Mouse (Mus musculus): ENCODE results near the gene Spdef.

Spdef gene

DNA sequence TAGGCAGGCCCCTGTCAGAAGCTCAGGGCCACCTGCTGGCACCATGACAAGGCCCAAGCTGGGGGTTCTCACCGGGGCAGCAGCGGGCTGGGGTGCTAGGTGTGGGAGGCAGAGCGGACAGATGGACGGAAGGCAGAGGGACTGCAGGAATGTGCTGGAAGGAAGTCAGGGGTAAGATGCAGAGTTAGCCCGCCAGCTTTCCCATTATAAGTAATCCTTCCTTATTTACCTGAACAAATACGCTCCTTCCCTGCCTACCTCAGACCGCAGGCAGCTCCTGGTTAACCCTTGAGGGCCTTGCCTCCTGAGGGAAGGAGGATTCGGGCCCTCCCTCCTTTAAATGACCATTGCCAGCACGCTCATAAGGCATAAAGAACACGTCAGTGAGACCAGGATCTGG lies at the start of gene Spdef:
Spdef (minus strand) TSS at position 186 of the 400 bp plus-strand sequence.
- DNase-seq = no peak

DNA sequence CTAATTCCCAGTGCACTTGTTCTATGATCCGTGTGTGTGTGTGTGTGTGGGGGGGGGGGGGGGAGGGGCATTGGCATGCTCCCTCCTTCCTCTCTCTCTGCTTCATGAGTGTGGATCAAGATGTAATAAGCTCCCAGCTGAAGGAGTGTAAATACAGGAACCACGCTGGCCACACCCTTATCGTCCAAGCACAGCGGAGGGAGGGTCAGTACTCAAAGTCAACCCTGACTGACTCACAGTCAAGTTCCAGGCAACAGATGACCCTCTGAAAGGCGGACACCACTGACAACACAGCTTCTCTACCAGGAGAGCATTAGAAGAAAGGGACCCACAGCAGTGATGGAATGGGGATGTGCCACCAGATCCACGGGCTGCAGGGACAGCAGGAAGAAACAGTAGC lies 49.1 kb upstream of the Spdef start:
- DNase-seq = no peak

DNA sequence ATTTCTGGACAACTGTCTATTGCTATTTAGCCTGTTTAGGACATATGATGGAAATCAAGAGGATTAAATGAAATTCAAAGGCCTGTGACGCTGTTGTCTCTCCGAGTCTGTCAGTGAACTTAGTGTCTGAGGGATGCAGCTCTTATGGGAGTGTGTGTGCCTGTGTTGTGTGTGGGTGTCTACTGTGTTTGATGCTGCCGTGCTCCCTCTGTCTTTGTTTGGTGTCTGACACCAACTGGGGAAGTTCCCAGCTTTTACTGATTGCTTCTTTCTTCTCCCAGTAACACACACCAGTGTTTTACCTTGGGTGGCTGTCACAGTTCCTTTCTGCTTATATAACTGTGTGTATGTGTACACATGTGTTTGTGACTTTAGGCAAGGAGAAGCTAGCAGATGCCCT lies 45.4 kb upstream of the Spdef start:
- no peak for DNase-seq

DNA sequence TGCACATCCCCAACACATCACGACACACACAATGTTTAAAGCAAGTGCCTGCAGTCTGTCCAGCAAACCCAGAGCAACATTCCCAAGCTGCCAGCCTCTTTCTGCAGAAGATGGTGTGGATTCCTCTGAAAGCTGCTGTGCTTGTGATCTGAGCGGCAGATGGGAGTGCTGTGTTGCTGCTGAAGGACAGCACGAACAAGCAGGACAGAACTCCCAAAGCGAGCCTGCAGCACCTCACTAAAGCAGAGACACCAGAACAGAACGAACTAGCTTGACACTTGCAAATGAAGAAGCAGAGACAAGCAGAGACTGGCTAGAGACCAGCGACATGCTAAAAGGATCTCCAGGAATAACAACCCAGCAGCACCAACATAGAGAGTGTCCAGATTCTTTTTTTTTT lies 42.9 kb upstream of the Spdef start:
- DNase-seq = no peak

DNA sequence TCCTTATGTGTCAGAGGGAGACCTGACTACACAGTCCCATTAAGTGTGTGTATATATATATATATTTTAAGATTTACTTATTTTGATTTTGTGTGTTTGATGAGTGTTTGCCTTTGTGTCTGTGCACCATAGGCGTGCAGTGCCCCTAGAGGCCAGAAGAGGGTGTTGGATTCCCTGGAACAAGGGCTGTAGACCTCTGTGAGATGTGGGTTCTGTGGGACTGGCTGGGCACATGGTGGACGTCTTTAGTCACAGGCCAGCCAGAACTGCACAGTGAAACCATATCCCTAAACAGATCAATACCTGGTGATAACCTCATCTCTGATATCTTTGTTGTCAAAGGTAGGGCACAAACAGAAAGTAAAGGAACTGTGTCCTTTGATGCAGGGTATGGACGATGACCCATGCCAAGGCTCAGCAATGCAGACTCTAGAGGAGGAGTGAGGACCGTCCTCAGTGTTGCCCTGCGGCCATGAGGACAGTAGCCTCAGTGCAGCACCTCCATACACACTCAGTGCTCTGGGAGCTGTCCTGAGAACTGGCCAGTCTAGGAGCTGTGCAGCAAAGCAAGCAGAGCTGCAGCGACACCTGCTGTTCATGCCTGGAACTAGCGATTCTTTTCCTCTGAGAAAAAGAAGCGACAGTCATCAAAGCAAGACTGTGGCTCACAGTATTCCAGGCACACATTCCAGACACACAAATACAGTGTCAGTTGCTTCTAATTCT lies 40.2 kb upstream of the Spdef start:
- DNase-seq = peak; percentile 54

DNA sequence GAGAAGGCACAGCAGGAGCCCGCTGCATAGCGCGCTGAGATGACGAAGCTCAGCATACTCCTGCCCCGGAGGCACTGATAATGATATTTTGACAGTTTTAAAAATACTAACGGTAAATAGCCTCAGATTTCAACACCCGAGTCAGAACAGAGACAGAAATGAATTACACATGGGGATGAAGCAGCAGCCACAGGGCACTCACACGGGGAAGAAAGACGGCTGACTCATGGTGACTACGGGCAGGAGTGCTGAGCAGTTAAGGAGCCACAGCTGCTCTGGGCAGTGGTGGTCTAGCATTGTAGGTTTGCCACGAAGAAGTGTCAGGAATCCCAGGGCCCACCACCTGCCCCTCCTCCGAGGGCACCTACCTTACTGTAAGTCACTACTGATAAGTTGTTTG lies 38.8 kb upstream of the Spdef start:
- no peak for DNase-seq

DNA sequence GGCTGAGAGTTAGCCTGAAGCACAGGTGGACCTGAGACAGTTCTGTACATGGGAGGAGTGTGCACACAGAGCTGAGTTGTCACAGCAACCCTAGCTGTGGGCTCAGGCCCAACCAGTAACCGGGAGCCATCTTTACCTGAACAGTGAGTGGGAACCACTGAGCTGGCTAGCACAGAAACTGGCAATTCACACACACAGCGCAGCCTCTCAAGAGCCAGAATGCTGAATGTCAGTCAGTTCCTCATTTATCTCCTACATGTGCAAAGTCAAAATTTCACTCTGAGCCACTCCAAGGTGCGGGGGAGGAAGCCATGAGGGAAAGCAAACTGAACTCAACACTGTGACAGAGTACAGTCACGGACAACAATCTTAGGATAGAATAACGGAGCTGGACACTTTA lies 38.4 kb upstream of the Spdef start:
- no peak for DNase-seq

DNA sequence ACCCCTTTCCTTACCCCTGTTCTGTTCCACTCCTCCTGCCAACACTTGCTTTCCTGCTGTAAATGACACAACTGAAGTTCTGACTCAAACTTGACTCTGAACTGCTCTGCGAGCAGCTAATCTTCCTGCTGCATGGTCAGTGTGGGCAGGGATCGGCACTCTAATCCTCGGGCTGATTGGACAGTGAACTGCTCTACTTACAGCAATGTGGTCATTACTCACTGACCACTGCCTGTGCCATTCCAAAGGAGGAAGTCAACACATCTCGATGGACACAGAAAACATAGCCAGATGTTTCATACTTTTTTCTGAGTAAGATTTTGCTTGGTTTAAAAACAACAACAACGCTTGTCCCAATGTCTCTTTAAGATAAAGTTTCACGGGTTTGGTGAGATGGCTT lies 36.3 kb upstream of the Spdef start:
- DNase-seq = no peak

DNA sequence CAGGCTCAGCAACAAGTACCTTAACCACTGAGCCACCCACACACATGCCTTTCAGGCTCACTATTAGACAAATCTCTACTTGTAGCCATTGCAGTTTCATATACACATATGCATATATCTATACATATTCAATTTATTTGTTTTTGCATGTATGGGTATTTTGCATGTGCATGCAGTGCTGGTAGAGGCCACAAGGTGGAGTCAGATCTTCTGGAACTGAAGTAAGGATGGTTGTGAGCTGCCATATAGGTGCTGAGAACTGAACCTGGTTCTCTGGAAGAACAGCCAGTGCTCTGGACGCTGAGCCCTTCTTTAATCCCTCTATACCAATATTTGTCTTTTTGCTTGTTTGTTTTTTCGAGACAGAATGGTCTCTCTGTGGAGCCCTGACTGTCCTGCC lies 35.7 kb upstream of the Spdef start:
- no peak for DNase-seq

DNA sequence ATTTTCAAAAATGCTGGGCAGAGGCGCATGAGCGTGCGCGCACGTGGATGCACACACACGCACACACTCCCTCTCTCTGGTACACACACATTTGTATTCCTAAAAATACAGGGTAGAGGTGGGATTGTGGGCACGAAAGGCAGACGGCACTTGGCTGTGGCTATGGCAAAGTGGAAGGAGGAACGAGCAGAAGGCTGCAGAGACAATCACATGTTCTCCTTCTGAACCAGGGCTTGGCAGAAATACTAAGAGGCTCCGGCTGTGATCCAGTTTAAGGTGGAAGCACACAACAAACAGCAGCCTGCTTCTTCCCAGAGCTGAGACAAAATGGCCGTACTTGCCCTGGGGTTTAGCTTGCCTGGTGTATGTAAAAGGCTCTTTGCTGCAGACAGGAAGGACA lies 34.1 kb upstream of the Spdef start:
- DNase-seq = no peak

DNA sequence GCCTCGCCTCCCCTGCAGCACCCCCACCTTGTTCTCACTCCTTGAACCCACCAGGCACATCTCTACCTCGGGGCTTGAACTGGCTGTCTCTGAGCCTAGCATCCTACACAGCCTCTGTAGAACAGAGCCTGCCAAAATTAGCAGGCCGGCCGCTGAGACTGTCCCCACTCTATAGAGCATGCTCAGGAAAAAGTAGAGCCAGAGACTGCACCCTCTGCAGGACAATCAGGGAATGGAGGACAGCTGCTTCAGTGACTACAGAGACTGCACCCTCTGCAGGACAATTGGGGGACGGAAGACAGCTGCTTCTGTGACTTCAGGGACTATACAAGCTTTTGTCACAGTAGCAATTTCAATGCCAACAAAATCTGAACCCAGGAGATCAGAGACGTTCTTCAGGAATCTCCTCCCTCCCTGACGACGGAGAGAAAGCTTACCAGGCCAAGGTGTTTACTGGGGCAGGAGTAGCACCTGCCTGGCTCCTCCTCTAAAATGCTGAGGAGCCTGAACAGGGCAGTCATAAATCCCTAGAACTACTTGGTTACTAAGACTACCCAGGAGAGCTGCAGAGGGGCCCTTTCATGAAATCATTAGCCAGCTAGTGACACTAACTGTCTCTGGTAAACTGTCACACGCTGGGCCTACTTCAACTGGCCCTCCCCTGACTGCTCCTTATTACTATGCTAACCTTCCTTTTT lies 33.0 kb upstream of the Spdef start:
- DNase-seq = peak; percentile 61

DNA sequence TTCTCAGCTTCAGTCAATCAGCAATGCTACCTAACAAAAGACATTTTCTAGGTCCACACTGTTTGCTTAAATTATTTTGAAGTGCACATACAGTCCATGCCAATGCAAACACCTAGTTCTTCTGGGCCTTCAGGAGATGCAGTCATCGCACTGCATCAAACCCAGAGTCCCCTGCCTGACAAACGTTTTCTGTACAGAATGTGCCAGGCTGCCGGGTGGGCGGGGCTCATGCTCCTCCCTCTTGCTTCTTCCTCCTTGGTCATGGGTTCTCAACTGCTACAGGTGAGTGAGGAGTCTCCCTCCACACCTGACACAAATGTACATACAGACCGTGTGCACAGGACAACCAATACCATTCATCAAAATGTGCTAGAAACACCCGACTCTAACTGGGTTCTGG lies 31.4 kb upstream of the Spdef start:
- no peak for DNase-seq

DNA sequence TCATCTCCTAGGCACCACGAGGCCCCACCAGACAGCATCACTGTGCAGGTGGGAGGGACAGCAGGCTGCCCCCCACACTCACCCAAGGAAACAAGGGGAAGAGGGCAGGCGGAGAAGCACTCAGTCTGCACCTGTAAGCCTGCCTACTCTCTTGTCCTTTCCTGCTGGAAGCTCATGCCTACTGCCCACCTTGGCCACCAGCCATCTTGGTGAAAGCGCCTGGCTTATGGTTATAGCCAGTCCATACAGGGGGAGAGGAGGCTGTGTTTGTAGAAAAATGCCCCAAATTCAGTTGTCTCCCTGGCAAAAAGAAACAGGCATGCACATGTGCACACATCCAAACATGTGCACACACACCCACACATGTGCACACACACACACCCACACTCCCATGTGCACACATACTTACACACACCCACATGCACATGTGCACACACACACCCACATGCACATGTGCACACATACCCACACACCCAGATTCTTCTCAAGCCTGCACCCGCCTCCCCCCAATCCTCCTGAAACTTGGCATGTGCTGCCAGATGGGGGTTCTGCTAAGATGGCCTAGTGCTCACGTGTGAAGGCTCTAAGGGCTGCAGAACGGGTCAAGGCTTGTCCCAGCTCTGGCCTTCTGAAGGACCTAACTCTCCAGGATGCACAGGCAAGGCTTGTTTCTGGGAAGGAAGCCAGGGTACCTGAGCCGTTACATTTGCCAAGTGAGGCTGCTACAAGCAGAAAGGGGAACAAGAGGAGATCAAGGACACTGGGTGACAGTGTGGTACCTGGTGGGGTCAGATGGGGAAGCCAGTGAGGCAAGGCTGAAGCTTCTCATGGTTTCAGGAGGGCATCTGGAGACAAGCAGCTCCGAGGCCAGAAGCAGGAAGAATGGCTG lies 22.8 kb upstream of the Spdef start:
- no peak for DNase-seq

DNA sequence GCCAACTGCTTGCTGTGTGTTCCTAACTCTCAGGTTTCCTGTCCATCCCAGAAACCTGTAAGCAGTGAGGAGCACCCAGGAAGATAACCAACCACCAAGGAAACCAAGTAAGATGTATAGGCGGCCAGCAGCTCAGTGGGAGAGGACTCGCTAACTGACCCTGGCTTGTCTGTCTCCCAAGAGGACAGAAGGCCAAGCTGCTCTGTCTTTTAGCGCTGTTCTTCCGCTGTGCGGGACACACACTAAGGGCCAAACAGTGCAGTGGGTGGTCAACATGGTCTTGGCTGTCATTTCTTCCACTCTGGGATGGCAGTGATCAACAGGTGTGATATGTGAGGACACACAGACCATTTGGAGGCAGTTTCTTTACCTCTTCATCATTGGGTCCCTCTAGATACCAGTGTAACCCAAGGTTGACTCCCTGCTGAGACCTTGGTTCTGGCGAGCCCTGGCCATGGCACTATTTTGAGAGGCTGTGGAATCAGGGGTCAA lies 21.7 kb upstream of the Spdef start:
- no peak for DNase-seq

DNA sequence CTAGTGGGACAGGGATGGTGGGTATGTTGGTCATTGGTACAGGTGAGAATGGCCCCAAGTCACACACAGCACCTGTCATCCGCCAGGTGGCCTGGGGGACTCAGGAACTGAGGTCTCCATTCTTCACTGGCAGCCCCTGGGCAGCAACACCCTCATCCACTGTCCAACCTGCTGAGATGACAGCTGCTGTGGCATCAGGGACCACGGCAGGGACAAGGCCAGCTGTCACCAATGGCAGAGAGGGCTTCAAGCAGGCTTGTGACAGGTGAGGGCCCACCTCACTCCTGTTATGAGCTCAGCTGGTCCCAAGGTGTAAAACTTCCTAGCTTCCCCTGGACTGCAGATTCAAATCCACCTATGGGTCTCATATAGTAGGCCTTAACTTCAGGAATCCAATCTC lies 19.4 kb upstream of the Spdef start:
- DNase-seq = no peak

DNA sequence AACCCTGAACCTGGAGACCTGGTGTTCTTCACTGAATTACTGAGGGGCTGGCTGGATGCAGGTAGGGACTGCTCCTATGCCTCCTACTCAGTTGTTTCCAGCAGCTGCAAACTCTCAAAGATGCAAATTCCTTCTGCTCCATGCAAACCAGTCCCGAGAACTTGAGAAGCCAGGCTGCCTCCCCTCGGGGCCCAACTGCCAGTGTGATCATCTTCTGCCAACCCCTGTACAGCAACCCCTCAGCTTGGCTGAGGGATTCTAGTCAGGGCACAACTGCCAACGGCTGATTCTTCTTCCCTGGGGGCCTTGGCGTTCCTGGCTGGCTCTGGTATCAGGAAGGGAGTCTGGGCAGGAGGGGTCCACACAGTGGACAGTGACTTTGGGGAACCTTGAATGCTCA lies 17.7 kb upstream of the Spdef start:
- DNase-seq = no peak

DNA sequence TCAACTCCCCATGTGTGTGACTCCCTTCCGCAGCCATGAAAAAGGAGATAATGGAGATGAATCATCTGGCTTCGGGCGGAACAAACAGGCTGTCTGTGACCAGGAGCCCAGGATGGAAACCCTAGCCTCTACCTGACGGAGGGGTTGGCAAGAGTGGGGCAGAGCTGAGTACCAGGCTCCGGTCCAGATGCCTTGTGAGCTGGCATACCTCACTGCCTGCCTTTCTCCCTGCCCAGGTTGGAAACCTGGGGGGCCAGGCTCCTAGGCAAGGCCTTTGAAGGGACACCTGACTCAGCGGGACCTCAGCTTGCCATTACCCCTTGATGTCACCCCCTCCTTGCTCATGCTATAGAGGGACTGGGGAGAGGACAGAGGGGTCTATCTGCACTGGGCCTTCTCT lies 12.2 kb upstream of the Spdef start:
- DNase-seq = no peak

DNA sequence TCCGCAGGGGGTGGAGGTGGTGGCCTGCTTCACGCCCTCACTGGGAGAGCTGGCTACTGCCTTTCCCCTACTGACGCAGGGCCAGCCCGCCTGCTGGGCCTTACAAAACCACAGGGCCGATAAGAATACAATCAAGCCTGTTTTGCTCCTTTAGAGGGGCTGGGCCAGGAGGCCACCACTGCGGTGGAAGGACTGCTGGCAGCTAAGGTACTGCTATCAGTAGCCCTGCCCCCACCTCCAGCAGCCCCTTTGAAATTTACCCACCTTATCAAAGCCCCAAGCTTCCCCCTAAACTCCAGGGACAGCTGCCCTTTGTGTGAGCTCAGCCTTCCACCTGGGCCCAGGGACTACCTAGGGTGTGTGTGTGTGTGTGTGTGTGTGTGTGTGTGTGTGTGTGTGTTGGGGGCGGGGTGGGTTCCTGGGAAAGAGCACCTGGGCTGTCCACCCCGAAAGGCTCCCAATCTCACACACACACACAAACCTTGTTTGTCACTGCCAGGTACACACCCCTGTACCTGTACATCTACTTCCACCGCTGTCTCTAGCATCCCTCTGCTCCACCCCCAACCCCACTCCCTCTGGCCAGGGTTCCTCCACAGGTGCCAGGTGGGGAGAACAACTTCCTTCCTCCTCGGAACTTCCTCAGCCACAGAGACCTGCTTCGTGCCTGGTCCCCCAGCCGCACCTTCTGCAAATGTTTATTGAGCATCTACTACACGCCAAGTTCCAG lies 5.8 kb upstream of the Spdef start:
- DNase-seq = no peak

DNA sequence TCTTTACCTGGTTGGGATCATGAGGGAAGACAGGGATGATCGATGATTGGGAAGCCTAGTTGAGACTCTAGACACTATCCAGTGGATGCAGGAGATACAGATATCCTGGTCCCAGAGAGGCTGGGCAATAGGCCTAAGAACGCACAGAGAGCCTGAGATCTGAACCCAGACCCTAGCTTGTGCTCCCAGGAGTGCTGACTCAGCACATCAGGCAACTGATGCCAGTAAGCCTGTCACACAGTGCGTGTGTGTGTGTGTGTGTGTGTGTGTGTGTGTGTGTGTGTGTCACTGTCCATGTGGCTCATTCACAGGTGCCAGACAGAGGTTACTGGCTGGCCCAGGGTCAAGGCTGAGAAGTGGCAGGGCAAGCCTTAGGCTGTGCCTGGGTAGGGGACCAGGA lies 3.9 kb upstream of the Spdef start:
- no peak for DNase-seq

DNA sequence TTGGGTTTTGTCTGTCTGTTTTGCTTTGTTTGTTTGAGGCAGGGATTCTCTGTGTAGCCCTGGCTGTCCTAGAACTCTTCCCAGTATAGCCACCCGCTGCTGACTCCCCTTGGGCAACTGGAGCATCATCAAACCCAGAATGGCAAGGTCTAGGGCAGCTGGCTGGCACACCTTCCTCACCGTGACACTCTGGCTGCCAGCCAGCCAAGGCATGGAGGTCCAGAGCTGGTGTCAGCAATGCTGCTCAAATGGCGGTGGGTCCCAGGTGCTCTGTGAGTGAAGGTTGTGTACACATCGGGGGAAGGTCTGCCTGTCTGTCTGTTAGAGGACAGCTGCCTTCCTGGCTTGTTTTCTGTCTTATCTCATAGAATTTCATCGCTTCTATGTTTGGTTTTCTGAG lies 3.4 kb upstream of the Spdef start:
- no peak for DNase-seq

DNA sequence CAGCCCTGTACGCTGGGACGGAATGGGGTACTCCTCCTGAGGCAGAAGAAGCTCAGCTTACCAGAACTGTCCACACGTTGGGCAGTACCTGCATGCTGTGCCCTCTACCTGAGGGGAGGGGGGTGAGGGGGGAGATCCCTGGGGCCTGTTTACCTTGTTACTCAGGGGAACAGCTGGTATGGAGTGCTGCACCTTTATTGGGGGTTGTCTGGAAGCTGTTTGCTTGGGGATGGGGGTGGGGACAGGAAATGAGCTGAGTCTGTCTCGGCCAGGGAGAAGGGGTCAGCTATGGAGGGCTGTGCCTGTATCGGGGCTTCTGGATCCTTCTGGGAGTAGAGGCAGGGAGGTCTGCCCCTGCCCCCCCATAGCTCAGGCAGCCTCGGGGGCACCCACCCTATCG lies 2.2 kb downstream of the Spdef start:
- no peak for DNase-seq

DNA sequence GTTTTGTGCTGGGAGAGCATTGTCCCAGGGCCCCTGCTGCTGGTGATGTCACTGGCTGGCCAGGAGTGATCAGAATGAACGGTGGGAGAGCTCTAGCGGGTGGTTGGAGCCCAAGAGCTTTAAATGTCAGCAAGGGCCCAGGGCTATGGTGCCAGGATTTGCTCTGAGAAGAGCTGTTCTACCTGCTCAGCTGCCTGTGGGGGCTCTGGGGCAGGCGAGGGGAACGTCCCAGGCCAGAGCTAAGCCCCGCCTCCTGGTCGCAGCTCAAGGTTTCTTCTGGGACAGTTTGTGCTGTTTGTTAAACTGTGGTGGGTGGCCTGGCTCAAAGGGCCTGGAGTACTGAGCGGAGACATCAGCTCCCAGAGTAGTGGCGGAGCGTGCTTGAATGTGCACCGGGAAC lies 3.3 kb downstream of the Spdef start:
- DNase-seq = no peak

DNA sequence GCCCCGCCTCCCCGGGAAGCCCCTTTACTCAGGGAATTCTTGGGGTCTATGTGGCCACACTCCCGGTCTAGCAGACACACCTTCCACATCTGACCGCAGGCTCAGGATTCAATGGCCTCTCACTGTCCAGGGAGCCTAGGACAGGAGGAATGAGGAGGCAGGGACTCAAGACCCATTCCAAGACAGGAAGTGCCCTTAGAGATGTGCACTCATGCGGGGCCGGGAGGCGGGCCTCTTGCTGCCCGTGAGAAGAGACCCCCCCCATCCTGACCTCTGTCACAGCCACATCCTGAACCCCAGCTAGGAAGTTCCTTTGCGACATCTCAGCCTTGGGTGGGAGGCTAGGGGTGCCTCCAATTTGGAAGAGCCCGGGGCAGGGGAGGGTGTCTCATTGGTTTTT lies 3.7 kb downstream of the Spdef start:
- DNase-seq = no peak

Data from thymus, postnatal 25 days (tissue).